Mouse (Mus musculus) brain, embryonic 14.5 days (tissue): ENCODE data around the gene Tssk1.
A peak's percentile ranks its signal among the peaks of the same experiment; 100 is the strongest.

Experiments
- CTCF ChIP-seq: fragments of 200-500 bp; IDR thresholded peaks from 2 replicates; pipeline ENCODE4 v1.5.1; 2012; ENCODE audit warnings: inconsistent platforms, mild to moderate bottlenecking, moderate library complexity, borderline replicate concordance; ENCODE audit not compliant: insufficient read depth, insufficient read length; ENCODE audit errors: extremely low read depth
- POLR2A ChIP-seq: fragments of 200-500 bp; IDR thresholded peaks from 2 replicates; pipeline ENCODE4 v1.6.1; 2012; ENCODE audit warnings: mild to moderate bottlenecking, inconsistent platforms, borderline replicate concordance; ENCODE audit not compliant: poor library complexity, insufficient read depth, insufficient read length, severe bottlenecking; ENCODE audit errors: extremely low read depth

DNA sequence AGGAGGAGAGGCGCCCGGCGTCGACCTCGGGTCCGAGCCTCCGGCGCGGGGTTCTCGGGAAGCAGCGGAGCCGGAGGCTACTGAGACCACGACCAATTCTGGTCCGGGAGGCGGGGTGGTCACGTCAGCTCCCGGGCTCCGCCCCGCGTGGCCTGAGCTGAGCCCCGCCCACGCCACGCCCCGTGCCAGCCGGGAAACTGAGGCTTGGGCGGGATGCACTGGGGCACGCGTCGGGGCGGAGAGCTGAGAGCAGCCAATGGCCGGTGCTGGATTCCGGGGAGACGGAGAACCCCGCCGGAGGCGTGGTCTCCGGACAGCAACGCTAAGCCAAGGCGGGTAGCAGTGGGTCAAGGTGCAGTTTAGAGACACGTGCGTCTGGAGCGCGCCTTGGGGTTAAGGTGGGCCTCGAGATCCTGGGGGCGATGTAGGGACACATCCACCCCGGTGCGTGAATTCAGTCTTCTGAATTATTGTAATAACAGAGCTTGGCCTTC lies 34.1 kb downstream of the Tssk1 start, which contains the start of gene Slc25a1:
- peak; percentile 19; the same call in 1 of the 2 replicates for TF ChIP-seq POLR2A
- TF ChIP-seq CTCF = no peak
